Mouse (Mus musculus): ENCODE measurements at regions not wholly inside any gene's neighbourhood (a gene's known extent, or its start where the extent isn't known, plus 50 kb on each side); places are given as distances from the start of the nearest gene placed in this dataset.

- peak; percentile 19 for DNase-seq (ENCODE audit: low read depth)
Measured at GRCm38 (mm10) chr10:44208556-44208955, 59.6 kb upstream of the Atg5 start.

Measured in fibroblast of lung, adult 2 months (primary cell).